Mouse (Mus musculus) myocyte (in vitro differentiated cells): ENCODE data around the gene Gm20696. TPM values are rescaled to one million over a fixed set of nuclear protein-coding genes. Genes with fewer than 3 reads are reported as not detected.

ENCODE experiments used
- H3K27me3 ChIP-seq: one replicate; pipeline ENCODE4 v1.6.1; 2011; ENCODE audit not compliant: control insufficient read depth, insufficient read depth, insufficient read length
- H3K36me3 ChIP-seq: one replicate; pipeline ENCODE4 v1.6.1; 2011; ENCODE audit not compliant: control insufficient read depth, insufficient read depth
- H3K4me2 ChIP-seq: one replicate; pipeline ENCODE4 v1.6.1; 2011; ENCODE audit warnings: low read depth, control low read depth
- H3K4me3 ChIP-seq: one replicate; pipeline ENCODE4 v1.5.1; 2011; ENCODE audit warnings: mild to moderate bottlenecking, control low read depth, moderate library complexity
- H3K79me2 ChIP-seq: one replicate; pipeline ENCODE4 v1.6.1; 2011; ENCODE audit not compliant: control insufficient read depth, insufficient read depth
- H3ac ChIP-seq: one replicate; pipeline ENCODE4 v1.6.1; 2011; ENCODE audit not compliant: control insufficient read depth, insufficient read length
- CEBPB ChIP-seq: IDR thresholded peaks from 2 replicates; pipeline ENCODE4 v1.6.1; 2011; ENCODE audit warnings: mild to moderate bottlenecking, moderate library complexity; ENCODE audit not compliant: poor library complexity, insufficient read depth, severe bottlenecking
- E2F4 ChIP-seq: IDR thresholded peaks from one replicate; pipeline ENCODE4 v1.6.1; 2011; ENCODE audit warnings: mild to moderate bottlenecking, control low read depth, moderate library complexity; ENCODE audit not compliant: insufficient read depth
- MAX ChIP-seq: IDR thresholded peaks from one replicate; pipeline ENCODE4 v1.6.1; 2011; ENCODE audit warnings: low read depth, mild to moderate bottlenecking, control low read depth
- MYOD1 ChIP-seq, 3 experiments: IDR thresholded peaks; one replicate each; pipeline ENCODE4 v1.6.1; 2011; ENCODE audit warnings: control low read depth in 2 of 3, low read depth in 2 of 3, mild to moderate bottlenecking in 2 of 3, moderate library complexity in 1 of 3; ENCODE audit not compliant: insufficient read length in 2 of 3, control insufficient read depth in 1 of 3
- MYOG ChIP-seq, 3 experiments: IDR thresholded peaks; one replicate each; pipeline ENCODE4 v1.6.1; 2011; ENCODE audit warnings: control low read depth in 2 of 3, low read depth in 2 of 3, mild to moderate bottlenecking in 2 of 3; ENCODE audit not compliant: insufficient read length in 2 of 3, control insufficient read depth in 1 of 3, insufficient read depth in 1 of 3
- POLR2A ChIP-seq: IDR thresholded peaks from one replicate; pipeline ENCODE4 v1.6.1; 2011; ENCODE audit warnings: low read depth, mild to moderate bottlenecking, control low read depth, moderate library complexity; ENCODE audit not compliant: insufficient read length
- POLR2AphosphoS2 ChIP-seq: IDR thresholded peaks from one replicate; pipeline ENCODE4 v1.6.1; 2011; ENCODE audit warnings: low read depth, control low read depth; ENCODE audit not compliant: insufficient read length
- REST ChIP-seq: IDR thresholded peaks from one replicate; pipeline ENCODE4 v1.6.1; 2011; ENCODE audit warnings: mild to moderate bottlenecking, control low read depth, moderate library complexity; ENCODE audit not compliant: insufficient read depth, insufficient read length
- SRF ChIP-seq: IDR thresholded peaks from one replicate; pipeline ENCODE4 v1.6.1; 2011; ENCODE audit warnings: low read depth; ENCODE audit not compliant: control insufficient read depth, insufficient read length
- TCF12 ChIP-seq: IDR thresholded peaks from one replicate; pipeline ENCODE4 v1.6.1; 2011; ENCODE audit warnings: mild to moderate bottlenecking, control low read depth; ENCODE audit not compliant: poor library complexity, insufficient read depth, severe bottlenecking
- TCF3 ChIP-seq: IDR thresholded peaks from one replicate; pipeline ENCODE4 v1.6.1; 2011; ENCODE audit warnings: low read depth, control low read depth; ENCODE audit not compliant: insufficient read length
- USF1 ChIP-seq: IDR thresholded peaks from one replicate; pipeline ENCODE4 v1.6.1; 2011; ENCODE audit warnings: low read depth, mild to moderate bottlenecking, control low read depth, moderate library complexity
- polyA plus RNA-seq: library from polyadenylated mRNA; unstranded; fragments of >200 nt; fragmentation: generic; extraction: Trizol; gene quantifications from one replicate; pipeline ENCODE4 v1.2.1, GENCODE M21; 2012; ENCODE audit warnings: missing spikeins

Gene Gm20696
- polyA plus RNA-seq, 1 experiment = 0.13 TPM

GRCm38 (mm10) chr6:99606079-99606478 lies 60.5 kb downstream of the Gm20696 start:
- H3K36me3 ChIP-seq = no peaks in the 10 kb centered on the region
- H3K27me3 ChIP-seq = no peaks in the 10 kb centered on the region
- H3K4me3 ChIP-seq = no peak overlapping the region
- no peak overlapping the region for H3ac ChIP-seq
- H3K4me2 ChIP-seq = no peak overlapping the region
- TF ChIP-seq MAX = no peak
- TF ChIP-seq MYOD1 (IDR thresholded peaks at IDR 0.05; ENCODE audit: control insufficient read depth in 1 of 3, insufficient read length in 2 of 3, low read depth in 2 of 3) = no peak
- TF ChIP-seq POLR2A = no peak
- TF ChIP-seq REST = no peak
- no peak for TF ChIP-seq E2F4
- no peak for TF ChIP-seq TCF12
- TF ChIP-seq CEBPB = no peak
- no peak for TF ChIP-seq MYOG (IDR thresholded peaks at IDR 0.05; ENCODE audit: control insufficient read depth in 1 of 3, insufficient read depth in 1 of 3, insufficient read length in 2 of 3, low read depth in 2 of 3)
- no peak for TF ChIP-seq USF1
- TF ChIP-seq SRF = no peak
- TF ChIP-seq POLR2AphosphoS2 = no peak
- TF ChIP-seq TCF3 = no peak
- no peaks in the 10 kb centered on the region for H3K79me2 ChIP-seq

- Histone ChIP-seq H3K79me2 (no peaks in the 10 kb centered on the region), H3K36me3 (no peaks in the 10 kb centered on the region), H3K27me3 (no peaks in the 10 kb centered on the region), H3K4me3 (no peak overlapping the region), H3K4me2 (no peak overlapping the region), H3ac (no peak overlapping the region)
- TF ChIP-seq TCF12 (no peak), TCF3 (no peak), SRF (no peak), POLR2AphosphoS2 (no peak), MYOD1 (IDR thresholded peaks at IDR 0.05; ENCODE audit: control insufficient read depth in 1 of 3, insufficient read length in 2 of 3, low read depth in 2 of 3) (no peak), POLR2A (no peak), CEBPB (no peak), USF1 (no peak), MAX (no peak), REST (no peak), E2F4 (no peak), MYOG (IDR thresholded peaks at IDR 0.05; ENCODE audit: control insufficient read depth in 1 of 3, insufficient read depth in 1 of 3, insufficient read length in 2 of 3, low read depth in 2 of 3) (no peak)
Measured at GRCm38 (mm10) chr6:99604758-99605157, 61.8 kb downstream of the Gm20696 start.

- H3K4me3 ChIP-seq = no peak overlapping the region
- no peaks in the 10 kb centered on the region for H3K79me2 ChIP-seq
- no peaks in the 10 kb centered on the region for H3K27me3 ChIP-seq
- no peak overlapping the region for H3K4me2 ChIP-seq
- no peak for TF ChIP-seq SRF
- no peak for TF ChIP-seq MYOG (IDR thresholded peaks at IDR 0.05; ENCODE audit: control insufficient read depth in 1 of 3, insufficient read depth in 1 of 3, insufficient read length in 2 of 3, low read depth in 2 of 3)
- TF ChIP-seq POLR2AphosphoS2 = no peak
- TF ChIP-seq TCF3 = no peak
- no peak for TF ChIP-seq POLR2A
- TF ChIP-seq CEBPB = no peak
- H3ac ChIP-seq = no peak overlapping the region
- no peaks in the 10 kb centered on the region for H3K36me3 ChIP-seq
Measured at GRCm38 (mm10) chr6:99602434-99602833, 64.2 kb downstream of the Gm20696 start.

- no peak overlapping the region for H3K4me2 ChIP-seq
- no peak overlapping the region for H3K4me3 ChIP-seq
- H3K79me2 ChIP-seq = no peaks in the 10 kb centered on the region
- TF ChIP-seq POLR2A = no peak
- no peak for TF ChIP-seq USF1
- no peak for TF ChIP-seq CEBPB
- no peak for TF ChIP-seq POLR2AphosphoS2
- no peak for TF ChIP-seq E2F4
- TF ChIP-seq TCF12 = no peak
- TF ChIP-seq MAX = no peak
- no peak for TF ChIP-seq REST
- TF ChIP-seq MYOG (IDR thresholded peaks at IDR 0.05; ENCODE audit: control insufficient read depth in 1 of 3, insufficient read depth in 1 of 3, insufficient read length in 2 of 3, low read depth in 2 of 3) = no peak
- H3K36me3 ChIP-seq = no peaks in the 10 kb centered on the region
- no peaks in the 10 kb centered on the region for H3K27me3 ChIP-seq
- H3ac ChIP-seq = no peak overlapping the region
Measured at GRCm38 (mm10) chr6:99600886-99601285, 65.7 kb downstream of the Gm20696 start.

- Histone ChIP-seq H3K79me2 (no peaks in the 10 kb centered on the region), H3ac (no peak overlapping the region), H3K4me2 (peak overlapping the region; percentile 68), H3K27me3 (no peaks in the 10 kb centered on the region), H3K4me3 (no peak overlapping the region), H3K36me3 (no peaks in the 10 kb centered on the region)
- TF ChIP-seq MYOG (IDR thresholded peaks at IDR 0.05; ENCODE audit: control insufficient read depth in 1 of 3, insufficient read depth in 1 of 3, insufficient read length in 2 of 3, low read depth in 2 of 3) (peak in 1 of 3 experiments; percentile 54), SRF (no peak), TCF12 (no peak), MYOD1 (IDR thresholded peaks at IDR 0.05; ENCODE audit: control insufficient read depth in 1 of 3, insufficient read length in 2 of 3, low read depth in 2 of 3) (peak in 2 of 3 experiments; percentile 44 to 58), MAX (no peak), TCF3 (no peak), REST (no peak), POLR2AphosphoS2 (no peak), E2F4 (no peak)
Measured at GRCm38 (mm10) chr6:99600168-99600793, 66.3 kb downstream of the Gm20696 start.
